Mouse (Mus musculus): ENCODE results near the gene Lmod1. TPM values are rescaled to one million over a fixed set of nuclear protein-coding genes. Genes with fewer than 3 reads are reported as not detected.
A peak's percentile ranks its signal among the peaks of the same experiment; 100 is the strongest.

The Lmod1 gene
- polyA plus RNA-seq, 1 experiment from 2014 or later = 1.0 TPM

GRCm38 (mm10) chr1:135323367-135323901, 1.2 kb upstream of the Lmod1 start:
- H3K4me2 ChIP-seq (replicated peaks) = no peak overlapping the region
- no peak overlapping the region for H3K4me3 ChIP-seq (replicated peaks)
- no peak overlapping the region for H3K27ac ChIP-seq (replicated peaks)
- WGBS = 66% methylated on average over 7 of the region's 7 CpGs
- 0 out of 2 replicates have a peak, but pooled peaks cover 4% of the 10 kb centered on the region for H3K27me3 ChIP-seq
- ATAC-seq (ENCODE audit: insufficient number of reproducible peaks, low FRiP score, low TSS enrichment, low read depth) = no peak
- no peaks in the 10 kb centered on the region for H3K9me3 ChIP-seq (replicated peaks)
- H3K36me3 ChIP-seq = no peaks in the 10 kb centered on the region
- peaks cover 15% of the 10 kb centered on the region for H3K4me1 ChIP-seq
- no peak overlapping the region for H3K9ac ChIP-seq

- no peak for ATAC-seq (ENCODE audit: insufficient number of reproducible peaks, low FRiP score, low TSS enrichment, low read depth)
- no peak overlapping the region for H3K27ac ChIP-seq (replicated peaks)
- no peak overlapping the region for H3K4me2 ChIP-seq (replicated peaks)
- no peak overlapping the region for H3K4me3 ChIP-seq (replicated peaks)
- H3K9ac ChIP-seq = no peak overlapping the region
- WGBS = 88% methylated on average over 2 of the region's 2 CpGs
- no peaks in the 10 kb centered on the region for H3K9me3 ChIP-seq (replicated peaks)
- peaks cover 15% of the 10 kb centered on the region for H3K4me1 ChIP-seq
- H3K27me3 ChIP-seq = 0 out of 2 replicates have a peak, but pooled peaks cover 4% of the 10 kb centered on the region
- H3K36me3 ChIP-seq = no peaks in the 10 kb centered on the region
These were observed 1.3 kb downstream of the Lmod1 start for GRCm38 (mm10) chr1:135325934-135326333.

DNA sequence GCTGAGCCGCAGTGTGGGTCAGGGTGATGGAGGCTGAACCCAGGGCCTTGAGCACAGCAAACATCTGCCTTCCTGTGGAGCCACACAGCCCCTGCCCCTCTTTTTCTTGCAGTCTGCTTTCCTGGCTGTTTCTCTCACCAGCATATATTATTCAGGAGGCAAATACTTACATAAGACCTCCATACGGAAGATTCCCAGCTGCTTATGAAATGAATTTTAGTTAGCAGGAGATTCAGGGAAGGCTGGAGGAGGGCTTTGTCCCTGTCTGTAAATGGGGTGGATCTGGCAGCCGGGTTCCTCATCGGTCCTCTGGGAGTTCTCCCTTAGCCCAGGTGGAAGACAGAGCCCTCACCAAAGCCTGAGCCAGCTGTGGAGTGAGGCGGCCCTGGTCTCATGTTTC, 3.8 kb downstream of the Lmod1 start:
- WGBS = 49% methylated on average over 5 of the region's 5 CpGs
- H3K4me3 ChIP-seq (replicated peaks) = no peak overlapping the region
- ATAC-seq (ENCODE audit: insufficient number of reproducible peaks, low FRiP score, low TSS enrichment, low read depth) = no peak
- H3K36me3 ChIP-seq = no peaks in the 10 kb centered on the region
- H3K4me2 ChIP-seq (replicated peaks) = no peak overlapping the region
- no peak overlapping the region for H3K9ac ChIP-seq
- no peak overlapping the region for H3K27ac ChIP-seq (replicated peaks)
- H3K27me3 ChIP-seq = 0 out of 2 replicates have a peak, but pooled peaks cover 4% of the 10 kb centered on the region
- no peaks in the 10 kb centered on the region for H3K9me3 ChIP-seq (replicated peaks)
- peaks cover 15% of the 10 kb centered on the region for H3K4me1 ChIP-seq

- 58% methylated on average over 6 of the region's 6 CpGs for WGBS
- no peak overlapping the region for H3K27ac ChIP-seq (replicated peaks)
- no peak overlapping the region for H3K9ac ChIP-seq
- H3K9me3 ChIP-seq (replicated peaks) = no peaks in the 10 kb centered on the region
- H3K4me1 ChIP-seq = no peaks in the 10 kb centered on the region
- ATAC-seq (ENCODE audit: insufficient number of reproducible peaks, low FRiP score, low TSS enrichment, low read depth) = no peak
- no peaks in the 10 kb centered on the region for H3K36me3 ChIP-seq
- no peak overlapping the region for H3K4me3 ChIP-seq (replicated peaks)
- H3K4me2 ChIP-seq (replicated peaks) = no peak overlapping the region
- no peaks in the 10 kb centered on the region for H3K27me3 ChIP-seq
These were observed 6.0 kb downstream of the Lmod1 start for GRCm38 (mm10) chr1:135330578-135330977.

GRCm38 (mm10) chr1:135341947-135342346, 17.3 kb downstream of the Lmod1 start:
- Histone ChIP-seq H3K4me1 (no peaks in the 10 kb centered on the region), H3K27ac (replicated peaks) (no peak overlapping the region), H3K27me3 (no peaks in the 10 kb centered on the region), H3K9ac (no peak overlapping the region), H3K9me3 (replicated peaks) (no peaks in the 10 kb centered on the region), H3K4me3 (replicated peaks) (no peak overlapping the region), H3K4me2 (replicated peaks) (no peak overlapping the region), H3K36me3 (no peaks in the 10 kb centered on the region)
- WGBS = 69% methylated on average over 8 of the region's 8 CpGs
- ATAC-seq (ENCODE audit: insufficient number of reproducible peaks, low FRiP score, low TSS enrichment, low read depth) = no peak

DNA sequence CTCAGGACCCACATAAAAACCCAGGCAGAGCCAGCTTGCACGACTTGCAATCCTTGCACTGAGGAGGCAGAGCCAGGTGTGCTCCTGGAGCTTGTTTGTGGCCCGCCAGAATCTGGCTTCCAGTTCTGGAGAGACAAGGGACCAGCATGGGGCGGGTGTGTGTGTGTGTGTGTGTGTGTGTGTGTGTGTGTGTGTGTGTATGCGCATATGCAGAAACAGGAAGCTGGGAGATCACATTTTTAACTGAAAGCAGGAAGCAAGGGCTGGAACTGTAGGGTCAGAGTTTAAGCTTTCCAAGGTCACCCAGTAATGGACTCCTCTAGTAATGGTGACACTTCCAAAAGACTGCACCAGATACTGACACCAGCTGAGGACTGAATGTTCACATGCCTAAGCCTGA, 19.4 kb downstream of the Lmod1 start:
- H3K36me3 ChIP-seq = no peaks in the 10 kb centered on the region
- H3K27ac ChIP-seq (replicated peaks) = no peak overlapping the region
- no peak overlapping the region for H3K4me3 ChIP-seq (replicated peaks)
- no peaks in the 10 kb centered on the region for H3K27me3 ChIP-seq
- 0 out of 2 replicates have a peak, but pooled peaks cover 7% of the 10 kb centered on the region for H3K4me1 ChIP-seq
- no peak overlapping the region for H3K9ac ChIP-seq
- no peak for ATAC-seq (ENCODE audit: insufficient number of reproducible peaks, low FRiP score, low TSS enrichment, low read depth)
- H3K4me2 ChIP-seq (replicated peaks) = no peak overlapping the region
- H3K9me3 ChIP-seq (replicated peaks) = no peaks in the 10 kb centered on the region
- 53% methylated on average over 4 of the region's 4 CpGs for WGBS

DNA sequence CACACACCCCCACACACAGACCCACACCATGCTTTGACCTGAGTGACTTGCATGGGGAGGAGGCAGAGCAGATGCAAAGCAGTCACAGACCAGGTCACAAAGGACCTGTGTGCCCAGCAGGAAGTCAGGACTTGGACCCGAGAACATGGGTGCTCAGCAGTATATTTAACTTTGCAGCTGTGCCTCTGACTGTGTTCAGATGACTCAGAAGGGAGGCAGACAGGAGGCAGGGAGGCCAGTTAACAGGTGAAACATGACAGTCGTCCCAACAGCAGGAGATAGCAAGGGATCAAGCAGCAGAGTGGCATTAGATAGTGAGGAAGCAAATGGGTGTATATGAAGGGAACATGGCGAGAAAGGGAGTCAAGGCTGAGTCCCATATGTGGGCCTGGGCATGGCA, 22.3 kb downstream of the Lmod1 start:
- 60% methylated on average over 3 of the region's 3 CpGs for WGBS
- Histone ChIP-seq H3K9ac (no peak overlapping the region), H3K27ac (replicated peaks) (no peak overlapping the region), H3K36me3 (no peaks in the 10 kb centered on the region), H3K4me1 (0 out of 2 replicates have a peak, but pooled peaks cover 7% of the 10 kb centered on the region), H3K9me3 (replicated peaks) (no peaks in the 10 kb centered on the region), H3K4me3 (replicated peaks) (no peak overlapping the region), H3K27me3 (no peaks in the 10 kb centered on the region), H3K4me2 (replicated peaks) (no peak overlapping the region)
- ATAC-seq (ENCODE audit: insufficient number of reproducible peaks, low FRiP score, low TSS enrichment, low read depth) = no peak

- no peak; the same call in 1 of the 2 replicates for ATAC-seq (ENCODE audit: insufficient number of reproducible peaks, low FRiP score, low TSS enrichment, low read depth)
- no peak overlapping the region for H3K4me3 ChIP-seq (replicated peaks)
- H3K27me3 ChIP-seq = no peaks in the 10 kb centered on the region
- H3K9ac ChIP-seq = no peak overlapping the region
- no peak overlapping the region for H3K4me2 ChIP-seq (replicated peaks)
- 42% methylated on average over 4 of the region's 4 CpGs for WGBS
- H3K27ac ChIP-seq (replicated peaks) = peak overlapping the region; percentile 19; the same call in 1 of the 2 replicates
- H3K9me3 ChIP-seq (replicated peaks) = no peaks in the 10 kb centered on the region
- H3K4me1 ChIP-seq = 0 out of 2 replicates have a peak, but pooled peaks cover 7% of the 10 kb centered on the region
- H3K36me3 ChIP-seq = no peaks in the 10 kb centered on the region
These were observed 23.0 kb downstream of the Lmod1 start for GRCm38 (mm10) chr1:135347498-135348169.

- Histone ChIP-seq H3K9me3 (replicated peaks) (no peaks in the 10 kb centered on the region), H3K27me3 (no peaks in the 10 kb centered on the region), H3K36me3 (no peaks in the 10 kb centered on the region), H3K4me1 (0 out of 2 replicates have a peak, but pooled peaks cover 7% of the 10 kb centered on the region), H3K9ac (no peak overlapping the region), H3K4me3 (replicated peaks) (no peak overlapping the region), H3K4me2 (replicated peaks) (no peak overlapping the region), H3K27ac (replicated peaks) (no peak overlapping the region)
- no peak for ATAC-seq (ENCODE audit: insufficient number of reproducible peaks, low FRiP score, low TSS enrichment, low read depth)
- 58% methylated on average over 3 of the region's 3 CpGs for WGBS
These were observed 27.3 kb downstream of the Lmod1 start for GRCm38 (mm10) chr1:135351953-135352352.

- H3K4me2 ChIP-seq (replicated peaks) = no peak overlapping the region
- no peak overlapping the region for H3K27ac ChIP-seq (replicated peaks)
- H3K9me3 ChIP-seq (replicated peaks) = no peaks in the 10 kb centered on the region
- no peak for ATAC-seq (ENCODE audit: insufficient number of reproducible peaks, low FRiP score, low TSS enrichment, low read depth)
- no peak overlapping the region for H3K9ac ChIP-seq
- 22% methylated on average over 2 of the region's 2 CpGs for WGBS
- no peaks in the 10 kb centered on the region for H3K4me1 ChIP-seq
- H3K36me3 ChIP-seq = no peaks in the 10 kb centered on the region
- H3K27me3 ChIP-seq = no peaks in the 10 kb centered on the region
- H3K4me3 ChIP-seq (replicated peaks) = no peak overlapping the region
These were observed 34.5 kb downstream of the Lmod1 start for GRCm38 (mm10) chr1:135359071-135359470.

GRCm38 (mm10) chr1:135361491-135361890, 36.9 kb downstream of the Lmod1 start:
- no peak overlapping the region for H3K4me3 ChIP-seq (replicated peaks)
- H3K27me3 ChIP-seq = no peaks in the 10 kb centered on the region
- WGBS = 76% methylated on average over 4 of the region's 4 CpGs
- no peak overlapping the region for H3K27ac ChIP-seq (replicated peaks)
- no peak overlapping the region for H3K9ac ChIP-seq
- no peaks in the 10 kb centered on the region for H3K9me3 ChIP-seq (replicated peaks)
- ATAC-seq (ENCODE audit: insufficient number of reproducible peaks, low FRiP score, low TSS enrichment, low read depth) = no peak
- H3K4me2 ChIP-seq (replicated peaks) = no peak overlapping the region
- H3K36me3 ChIP-seq = no peaks in the 10 kb centered on the region
- H3K4me1 ChIP-seq = no peaks in the 10 kb centered on the region

- no peak overlapping the region for H3K4me2 ChIP-seq (replicated peaks)
- H3K9me3 ChIP-seq (replicated peaks) = no peaks in the 10 kb centered on the region
- no peak overlapping the region for H3K4me3 ChIP-seq (replicated peaks)
- H3K4me1 ChIP-seq = no peaks in the 10 kb centered on the region
- no peaks in the 10 kb centered on the region for H3K27me3 ChIP-seq
- H3K27ac ChIP-seq (replicated peaks) = no peak overlapping the region
- no peak overlapping the region for H3K9ac ChIP-seq
- H3K36me3 ChIP-seq = no peaks in the 10 kb centered on the region
- no peak for ATAC-seq (ENCODE audit: insufficient number of reproducible peaks, low FRiP score, low TSS enrichment, low read depth)
These were observed 37.5 kb downstream of the Lmod1 start for GRCm38 (mm10) chr1:135362115-135362514.

All from embryonic facial prominence, embryonic 15.5 days (tissue).